Mouse (Mus musculus): ENCODE results near the gene Vcp. TPM values are rescaled to one million over a fixed set of nuclear protein-coding genes. Genes with fewer than 3 reads are reported as not detected.

Vcp gene
- polyA plus RNA-seq, 1 experiment from 2014 or later: 446 TPM

GRCm38 (mm10) chr4:42932229-42932969, 67.9 kb downstream of the Vcp start:
- no peaks in the 10 kb centered on the region for H3K9me3 ChIP-seq (replicated peaks; ENCODE audit: control insufficient read depth, low read length)
- no peak overlapping the region for H3K9ac ChIP-seq (ENCODE audit: low read length)
- ATAC-seq (no peak), DNase-seq (ENCODE audit: low spot score) (no peak)
- H3K27ac ChIP-seq (ENCODE audit: low read depth, low read length): no peak overlapping the region
- H3K4me1 ChIP-seq (ENCODE audit: control insufficient read depth, insufficient read depth, low read length): peaks cover 4% of the 10 kb centered on the region; the same call in 1 of the 2 replicates
- H3K27me3 ChIP-seq (replicated peaks; ENCODE audit: control insufficient read depth, insufficient read depth, low read length): no peaks in the 10 kb centered on the region
- WGBS: 75% methylated on average over 8 of the region's 8 CpGs
- no peak overlapping the region for H3K4me3 ChIP-seq (ENCODE audit: low read depth, low read length)
- H3K36me3 ChIP-seq (ENCODE audit: control insufficient read depth, insufficient read depth, low read length): no peaks in the 10 kb centered on the region
- no peak overlapping the region for H3K4me2 ChIP-seq (ENCODE audit: low read length)

Other genes with a start within 250 kb of the Vcp start
- gene Ccl19, start 243.9 kb downstream of the Vcp start, polyA plus RNA-seq (2014; fragmentation: Nextera tagmentation; extraction: Ambion mirVana): not detected in 2 replicates
- 0.55 and 0.80 TPM in 2 replicates for gene Ccl21a, start 226.5 kb downstream of the Vcp start, polyA plus RNA-seq (2014; fragmentation: Nextera tagmentation; extraction: Ambion mirVana)
- not detected in 2 replicates for gene Fam205a1, start 146.6 kb downstream of the Vcp start, polyA plus RNA-seq (2014; fragmentation: Nextera tagmentation; extraction: Ambion mirVana)
- gene Gm12394, start 143.7 kb downstream of the Vcp start, polyA plus RNA-seq (2014; fragmentation: Nextera tagmentation; extraction: Ambion mirVana): 0.10 and 0.41 TPM in 2 replicates
- 0.64 and 0.98 TPM in 2 replicates for gene Fam205c, start 126.3 kb downstream of the Vcp start, polyA plus RNA-seq (2014; fragmentation: Nextera tagmentation; extraction: Ambion mirVana)
- gene Phf24, start 83.8 kb downstream of the Vcp start, polyA plus RNA-seq (2014; fragmentation: Nextera tagmentation; extraction: Ambion mirVana): 11.8 and 17.2 TPM in 2 replicates
- 52.1 and 61.1 TPM in 2 replicates for gene Dnajb5, start 50.7 kb downstream of the Vcp start, polyA plus RNA-seq (2014; fragmentation: Nextera tagmentation; extraction: Ambion mirVana)
- 0.47 and 0.53 TPM in 2 replicates for gene 1700022I11Rik, start 30.9 kb downstream of the Vcp start, polyA plus RNA-seq (2014; fragmentation: Nextera tagmentation; extraction: Ambion mirVana)
- 17.3 and 26.1 TPM in 2 replicates for gene Fancg, start 10.0 kb upstream of the Vcp start, polyA plus RNA-seq (2014; fragmentation: Nextera tagmentation; extraction: Ambion mirVana)
- 18.1 and 18.2 TPM in 2 replicates for gene Pigo, start 25.3 kb upstream of the Vcp start, polyA plus RNA-seq (2014; fragmentation: Nextera tagmentation; extraction: Ambion mirVana)
- 302 and 334 TPM in 2 replicates for gene Stoml2, start 31.2 kb upstream of the Vcp start, polyA plus RNA-seq (2014; fragmentation: Nextera tagmentation; extraction: Ambion mirVana)
- gene Fam214b, start 45.7 kb upstream of the Vcp start, polyA plus RNA-seq (2014; fragmentation: Nextera tagmentation; extraction: Ambion mirVana): 19.3 and 26.7 TPM in 2 replicates
- gene Unc13b, start 58.4 kb upstream of the Vcp start, polyA plus RNA-seq (2014; fragmentation: Nextera tagmentation; extraction: Ambion mirVana): 8.1 and 12.3 TPM in 2 replicates